Mouse (Mus musculus): ENCODE data around the gene Clpb. TPM values are rescaled to one million over a fixed set of nuclear protein-coding genes. Genes with fewer than 3 reads are reported as not detected.
"Not testable (repeated sequence)": the region's sequence is repeated elsewhere in the genome, so short reads cannot be mapped to it uniquely, and the experiment has no call there.

The Clpb gene
- polyA plus RNA-seq, 1 experiment, result 16.8 TPM

DNA sequence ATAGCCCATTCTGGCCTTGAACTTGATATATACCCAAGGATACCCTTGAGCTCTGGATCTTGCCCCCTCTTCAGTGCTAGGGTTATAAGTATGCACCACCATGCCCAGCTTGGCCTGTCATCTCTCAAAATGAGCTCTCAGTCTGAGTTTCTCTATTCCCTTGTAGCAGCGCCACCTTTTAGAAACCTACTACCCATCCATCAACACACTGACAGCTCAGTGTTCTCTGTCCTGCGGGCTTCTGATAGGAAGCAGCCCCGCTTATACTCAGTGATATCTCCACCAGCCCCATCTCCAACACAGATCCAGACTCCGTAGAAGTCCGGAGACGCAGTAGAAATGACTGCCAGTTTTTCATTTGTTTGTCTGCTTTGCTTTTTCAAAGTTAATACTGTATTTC is 39.1 kb upstream of the Clpb start:
- no peak for DNase-seq
- TF ChIP-seq POLR2A (IDR thresholded peaks at IDR 0.05; ENCODE audit: control insufficient read depth, extremely low read depth, insufficient read depth, low read length, poor library complexity), result no peak
- no peak for TF ChIP-seq CTCF (IDR thresholded peaks at IDR 0.05; ENCODE audit: borderline replicate concordance, control insufficient read depth, extremely low read depth, insufficient read depth, low read length, poor library complexity)
- Histone ChIP-seq H3K27ac (ENCODE audit: control insufficient read depth, insufficient read depth, low read length) (no peak overlapping the region), H3K27me3 (ENCODE audit: control insufficient read depth, insufficient read depth, low read length) (no peaks in the 10 kb centered on the region), H3K4me1 (replicated peaks; ENCODE audit: control insufficient read depth, insufficient read depth, low read length) (peaks cover 4% of the 10 kb centered on the region), H3K4me3 (ENCODE audit: control insufficient read depth, insufficient read depth, low read length) (no peak overlapping the region), H3K36me3 (ENCODE audit: control insufficient read depth, insufficient read depth, low read length) (no peaks in the 10 kb centered on the region)
- 65% methylated on average over 6 of the region's 6 CpGs for WGBS

DNA sequence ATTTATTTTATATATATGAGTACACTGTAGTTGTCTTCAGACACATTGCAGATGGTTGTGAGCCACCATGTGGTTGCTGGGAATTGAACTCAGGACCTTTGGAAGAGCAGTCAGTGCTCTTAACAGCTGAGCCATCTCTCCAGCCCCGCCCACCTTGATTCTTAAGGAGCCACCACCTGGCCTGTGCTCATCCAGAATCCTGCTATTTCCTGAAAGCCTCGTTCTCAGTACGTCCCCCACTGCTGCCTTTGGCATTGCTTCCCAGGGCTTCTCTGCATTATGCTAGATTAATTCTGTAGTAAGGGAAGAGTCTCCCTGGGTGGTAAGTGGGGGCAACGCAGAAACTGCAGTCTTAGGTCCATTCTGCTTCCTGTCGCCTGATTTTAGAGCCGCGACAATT is 36.3 kb upstream of the Clpb start:
- not testable (repeated sequence) for H3K4me3 ChIP-seq (ENCODE audit: control insufficient read depth, insufficient read depth, low read length); H3K4me1 ChIP-seq (replicated peaks; ENCODE audit: control insufficient read depth, insufficient read depth, low read length); DNase-seq; H3K27ac ChIP-seq (ENCODE audit: control insufficient read depth, insufficient read depth, low read length); H3K36me3 ChIP-seq (ENCODE audit: control insufficient read depth, insufficient read depth, low read length); H3K27me3 ChIP-seq (ENCODE audit: control insufficient read depth, insufficient read depth, low read length)
- 90% methylated on average over 7 of the region's 7 CpGs for WGBS

DNA sequence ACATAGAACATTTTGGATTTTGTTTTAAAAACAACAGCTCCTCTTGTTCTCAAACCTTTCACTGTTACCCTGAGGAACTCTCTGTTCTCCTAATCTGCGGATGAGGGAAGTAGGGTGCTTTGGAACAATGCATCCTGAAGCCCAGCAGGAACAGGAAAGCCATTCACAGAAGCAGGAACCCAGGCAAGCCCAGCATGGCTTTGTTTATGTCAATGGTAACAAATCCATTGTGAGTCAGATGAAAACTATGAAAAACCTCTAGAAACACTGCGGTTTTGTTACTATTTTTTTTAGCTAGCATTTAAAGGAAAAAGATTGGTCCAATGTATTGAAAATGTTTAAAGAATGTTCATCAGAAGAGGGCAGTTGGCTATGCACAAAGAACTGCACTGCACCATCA is 35.0 kb upstream of the Clpb start:
- Histone ChIP-seq H3K27ac (ENCODE audit: control insufficient read depth, insufficient read depth, low read length) (no peak overlapping the region), H3K36me3 (ENCODE audit: control insufficient read depth, insufficient read depth, low read length) (no peaks in the 10 kb centered on the region), H3K4me3 (ENCODE audit: control insufficient read depth, insufficient read depth, low read length) (no peak overlapping the region), H3K27me3 (ENCODE audit: control insufficient read depth, insufficient read depth, low read length) (no peaks in the 10 kb centered on the region), H3K4me1 (replicated peaks; ENCODE audit: control insufficient read depth, insufficient read depth, low read length) (peaks cover 4% of the 10 kb centered on the region)
- no peak for DNase-seq
- WGBS, result 69% methylated on average over 2 of the region's 2 CpGs
- no peak for TF ChIP-seq POLR2A (IDR thresholded peaks at IDR 0.05; ENCODE audit: control insufficient read depth, extremely low read depth, insufficient read depth, low read length, poor library complexity)
- no peak for TF ChIP-seq CTCF (IDR thresholded peaks at IDR 0.05; ENCODE audit: borderline replicate concordance, control insufficient read depth, extremely low read depth, insufficient read depth, low read length, poor library complexity)

DNA sequence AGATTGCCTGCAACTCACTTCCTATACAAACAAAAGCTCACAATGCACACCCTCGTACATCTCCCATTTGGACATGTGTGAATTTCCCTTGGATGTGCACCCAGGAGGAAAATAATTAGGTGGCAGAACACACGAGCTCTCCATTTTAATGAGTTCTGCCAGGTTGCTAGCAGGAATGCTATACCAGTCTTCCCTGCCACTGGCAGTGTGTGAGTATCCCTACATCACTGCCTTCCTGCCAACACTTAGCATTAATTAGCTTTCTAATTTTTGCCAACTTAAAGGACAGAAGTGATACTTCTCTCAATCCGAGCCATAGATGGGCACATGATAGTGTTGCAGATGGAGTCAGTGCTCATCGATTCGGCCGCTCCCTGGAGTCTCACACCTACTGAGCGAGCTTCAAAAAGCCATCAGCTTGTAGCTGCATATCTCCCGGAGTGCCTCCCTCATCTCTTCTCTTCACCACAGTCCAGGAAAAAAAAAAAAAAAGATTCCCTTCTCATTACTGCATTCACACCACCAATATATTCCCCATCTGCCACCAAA is 29.7 kb upstream of the Clpb start:
- TF ChIP-seq CTCF (IDR thresholded peaks at IDR 0.05; ENCODE audit: borderline replicate concordance, control insufficient read depth, extremely low read depth, insufficient read depth, low read length, poor library complexity), result no peak
- TF ChIP-seq POLR2A (IDR thresholded peaks at IDR 0.05; ENCODE audit: control insufficient read depth, extremely low read depth, insufficient read depth, low read length, poor library complexity), result no peak
- Histone ChIP-seq H3K27me3 (ENCODE audit: control insufficient read depth, insufficient read depth, low read length) (no peaks in the 10 kb centered on the region), H3K4me3 (ENCODE audit: control insufficient read depth, insufficient read depth, low read length) (no peak overlapping the region), H3K36me3 (ENCODE audit: control insufficient read depth, insufficient read depth, low read length) (no peaks in the 10 kb centered on the region), H3K4me1 (replicated peaks; ENCODE audit: control insufficient read depth, insufficient read depth, low read length) (peaks cover 28% of the 10 kb centered on the region), H3K27ac (ENCODE audit: control insufficient read depth, insufficient read depth, low read length) (peak overlapping the region; percentile 10; the same call in 1 of the 2 replicates)
- DNase-seq, result no peak
- WGBS, result 96% methylated on average over 8 of the region's 8 CpGs

DNA sequence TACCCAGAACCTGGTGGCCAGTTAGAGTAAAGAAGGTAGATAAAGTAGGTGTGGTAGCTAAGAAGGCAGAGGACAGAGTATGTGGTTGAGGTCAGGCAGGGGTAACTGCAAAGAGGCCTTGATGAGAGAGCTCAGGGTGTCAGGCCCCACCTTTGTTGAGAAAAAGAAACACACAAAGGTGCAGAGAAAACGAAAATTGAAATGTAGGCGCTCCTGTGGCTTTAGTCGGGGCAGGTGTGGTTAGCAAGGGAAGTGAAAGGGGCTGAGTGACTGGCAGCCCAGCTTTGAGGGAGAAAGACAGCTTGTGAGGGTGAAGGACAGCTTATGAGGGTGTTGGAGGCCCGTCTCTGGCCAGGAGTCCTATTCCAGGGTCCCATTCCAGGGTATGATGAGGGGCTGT is 28.9 kb upstream of the Clpb start:
- Histone ChIP-seq H3K27me3 (ENCODE audit: control insufficient read depth, insufficient read depth, low read length) (no peaks in the 10 kb centered on the region), H3K4me3 (ENCODE audit: control insufficient read depth, insufficient read depth, low read length) (no peak overlapping the region), H3K4me1 (replicated peaks; ENCODE audit: control insufficient read depth, insufficient read depth, low read length) (peaks cover 28% of the 10 kb centered on the region), H3K36me3 (ENCODE audit: control insufficient read depth, insufficient read depth, low read length) (no peaks in the 10 kb centered on the region), H3K27ac (ENCODE audit: control insufficient read depth, insufficient read depth, low read length) (peak overlapping the region; percentile 76)
- no peak for TF ChIP-seq POLR2A (IDR thresholded peaks at IDR 0.05; ENCODE audit: control insufficient read depth, extremely low read depth, insufficient read depth, low read length, poor library complexity)
- TF ChIP-seq CTCF (IDR thresholded peaks at IDR 0.05; ENCODE audit: borderline replicate concordance, control insufficient read depth, extremely low read depth, insufficient read depth, low read length, poor library complexity), result no peak
- DNase-seq, result peak; percentile 35
- 4% methylated on average over 4 of the region's 4 CpGs for WGBS

GRCm38 (mm10) chr7:101636056-101636455 is 27.4 kb upstream of the Clpb start:
- WGBS, result 34% methylated on average over 2 of the region's 2 CpGs
- Histone ChIP-seq H3K27me3 (ENCODE audit: control insufficient read depth, insufficient read depth, low read length) (no peaks in the 10 kb centered on the region), H3K4me1 (replicated peaks; ENCODE audit: control insufficient read depth, insufficient read depth, low read length) (peaks cover 28% of the 10 kb centered on the region), H3K4me3 (ENCODE audit: control insufficient read depth, insufficient read depth, low read length) (no peak overlapping the region), H3K27ac (ENCODE audit: control insufficient read depth, insufficient read depth, low read length) (peak overlapping the region; percentile 84), H3K36me3 (ENCODE audit: control insufficient read depth, insufficient read depth, low read length) (no peaks in the 10 kb centered on the region)
- TF ChIP-seq CTCF (IDR thresholded peaks at IDR 0.05; ENCODE audit: borderline replicate concordance, control insufficient read depth, extremely low read depth, insufficient read depth, low read length, poor library complexity) (no peak), POLR2A (IDR thresholded peaks at IDR 0.05; ENCODE audit: control insufficient read depth, extremely low read depth, insufficient read depth, low read length, poor library complexity) (no peak)
- DNase-seq, result peak; percentile 11

GRCm38 (mm10) chr7:101643879-101644278 is 19.6 kb upstream of the Clpb start:
- Histone ChIP-seq H3K4me3 (ENCODE audit: control insufficient read depth, insufficient read depth, low read length) (no peak overlapping the region), H3K27ac (ENCODE audit: control insufficient read depth, insufficient read depth, low read length) (no peak overlapping the region), H3K27me3 (ENCODE audit: control insufficient read depth, insufficient read depth, low read length) (no peaks in the 10 kb centered on the region), H3K36me3 (ENCODE audit: control insufficient read depth, insufficient read depth, low read length) (no peaks in the 10 kb centered on the region), H3K4me1 (replicated peaks; ENCODE audit: control insufficient read depth, insufficient read depth, low read length) (peaks cover 8% of the 10 kb centered on the region)
- DNase-seq, result no peak
- TF ChIP-seq CTCF (IDR thresholded peaks at IDR 0.05; ENCODE audit: borderline replicate concordance, control insufficient read depth, extremely low read depth, insufficient read depth, low read length, poor library complexity) (no peak), POLR2A (IDR thresholded peaks at IDR 0.05; ENCODE audit: control insufficient read depth, extremely low read depth, insufficient read depth, low read length, poor library complexity) (no peak)
- WGBS, result 93% methylated on average over 3 of the region's 3 CpGs
